Mouse (Mus musculus) ES-Bruce4 (cell line): ENCODE data around the gene Hs1bp3.

Experiments used
- CTCF ChIP-seq: IDR thresholded peaks from one replicate; pipeline ENCODE4 v1.8.1; 2011; ENCODE audit warnings: low read depth, low read length
- EP300 ChIP-seq: IDR thresholded peaks from 2 replicates; pipeline ENCODE4 v1.6.1; 2011; ENCODE audit warnings: low read depth, low read length; ENCODE audit not compliant: insufficient read depth
- POLR2A ChIP-seq: IDR thresholded peaks from one replicate; pipeline ENCODE4 v1.8.1; 2011; ENCODE audit warnings: low read length; ENCODE audit not compliant: insufficient read depth

DNA sequence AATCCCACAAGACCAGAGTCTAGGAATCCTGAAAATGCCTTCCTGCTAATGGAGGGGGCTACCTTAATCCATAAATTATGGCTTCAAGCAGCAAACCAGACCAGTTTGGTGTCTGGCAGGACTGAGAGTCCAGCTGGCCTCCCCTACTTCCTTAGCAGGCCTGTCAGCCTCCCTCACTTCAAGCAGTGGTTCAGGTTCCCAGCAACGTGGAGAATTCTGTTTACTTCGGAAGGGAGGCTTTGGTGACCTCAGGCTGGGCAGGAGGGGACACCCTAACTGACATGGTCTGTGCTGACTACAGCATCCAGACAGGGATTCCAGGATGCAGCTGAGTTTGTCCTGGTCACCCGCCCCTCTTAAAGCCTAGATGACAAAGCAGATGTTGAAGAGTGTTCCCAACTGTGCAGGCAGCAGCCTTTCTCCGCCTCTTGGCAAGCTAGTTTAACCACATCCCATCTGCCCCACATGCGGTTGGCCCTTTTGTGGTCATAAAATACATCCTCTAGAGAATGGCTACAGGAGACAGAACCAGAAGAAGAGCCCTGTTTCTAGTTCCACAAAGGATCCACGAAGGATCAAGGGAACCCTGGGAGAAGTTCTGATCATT, 17.8 kb upstream of the Hs1bp3 start:
- TF ChIP-seq EP300 = no peak
- no peak for TF ChIP-seq CTCF
- TF ChIP-seq POLR2A = no peak
